Mouse (Mus musculus): ENCODE results near the gene Slco2b1. TPM values are rescaled to one million over a fixed set of nuclear protein-coding genes. Genes with fewer than 3 reads are reported as not detected.

The Slco2b1 gene
- polyA plus RNA-seq, 1 experiment from 2014 or later, result 16.8 TPM

DNA sequence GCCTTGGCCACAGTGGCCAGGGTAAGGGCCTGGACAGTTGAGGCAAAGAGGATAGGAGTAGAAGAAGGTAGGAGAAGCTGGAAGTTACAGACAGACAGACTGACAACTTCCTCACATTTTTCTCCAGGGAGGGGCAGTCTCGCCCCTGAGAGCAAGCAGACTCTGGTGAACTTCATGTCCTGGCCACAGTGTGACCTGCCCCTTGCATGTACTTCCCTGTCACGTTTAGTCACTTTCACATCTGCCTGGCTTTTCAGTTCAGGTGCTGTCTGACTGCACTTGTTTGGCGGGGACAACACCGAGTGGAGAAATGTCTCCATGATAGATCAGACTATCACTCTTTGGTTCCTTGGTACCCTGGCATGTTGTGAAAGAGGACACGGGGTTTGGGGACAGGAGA lies 36.9 kb downstream of the Slco2b1 start:
- 17% methylated on average over 5 of the region's 5 CpGs for WGBS (ENCODE audit: missing documents)
- no peaks in the 10 kb centered on the region for H3K36me3 ChIP-seq (ENCODE audit: inconsistent target)
- H3K27ac ChIP-seq, result peak overlapping the region; percentile 97
- no peak overlapping the region for H3K4me3 ChIP-seq (ENCODE audit: inconsistent target)
- no peaks in the 10 kb centered on the region for H3K79me2 ChIP-seq (ENCODE audit: inconsistent target)

- Histone ChIP-seq H3K79me2 (ENCODE audit: inconsistent target) (no peaks in the 10 kb centered on the region), H3K27ac (no peak overlapping the region), H3K4me3 (ENCODE audit: inconsistent target) (no peak overlapping the region), H3K36me3 (ENCODE audit: inconsistent target) (no peaks in the 10 kb centered on the region)
- WGBS (ENCODE audit: missing documents), result 90% methylated on average over 8 of the region's 8 CpGs
Observed at GRCm38 (mm10) chr7:99673188-99673587, 38.0 kb downstream of the Slco2b1 start.

- H3K36me3 ChIP-seq (ENCODE audit: inconsistent target), result no peaks in the 10 kb centered on the region
- WGBS (ENCODE audit: missing documents), result 97% methylated on average over 9 of the region's 9 CpGs
Observed at GRCm38 (mm10) chr7:99671544-99672435, 39.4 kb downstream of the Slco2b1 start.

DNA sequence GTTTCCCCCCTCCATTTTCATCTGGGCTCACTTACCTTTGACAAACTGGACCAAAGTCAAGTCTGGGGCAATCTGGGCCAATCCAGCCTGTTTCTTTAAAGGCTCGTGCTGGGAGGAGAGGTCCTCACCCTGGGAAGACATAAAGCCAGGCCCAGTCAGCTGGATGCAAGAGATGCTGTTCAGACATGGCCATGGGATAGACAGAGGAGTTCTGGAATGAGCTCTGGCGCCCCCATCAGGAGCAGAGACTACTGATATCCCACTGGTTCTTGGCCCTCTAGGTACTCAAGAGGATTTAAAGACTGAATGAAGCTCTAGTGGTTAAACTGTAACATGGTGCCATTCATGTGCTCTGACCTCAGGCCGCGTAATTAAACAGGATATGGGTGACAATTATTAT lies 40.2 kb downstream of the Slco2b1 start:
- WGBS (ENCODE audit: missing documents), result 94% methylated on average over 4 of the region's 4 CpGs
- H3K79me2 ChIP-seq (ENCODE audit: inconsistent target), result no peaks in the 10 kb centered on the region
- no peaks in the 10 kb centered on the region for H3K36me3 ChIP-seq (ENCODE audit: inconsistent target)

More at GRCm38 (mm10) chr7:99671544-99672435, 39.4 kb downstream of the Slco2b1 start:
- H3K4me3 ChIP-seq (ENCODE audit: inconsistent target), result no peak overlapping the region
- no peak overlapping the region for H3K27ac ChIP-seq
- H3K79me2 ChIP-seq (ENCODE audit: inconsistent target), result no peaks in the 10 kb centered on the region

GRCm38 (mm10) chr7:99668802-99669201 lies 42.3 kb downstream of the Slco2b1 start:
- Histone ChIP-seq H3K36me3 (ENCODE audit: inconsistent target) (no peaks in the 10 kb centered on the region), H3K4me3 (ENCODE audit: inconsistent target) (no peak overlapping the region), H3K79me2 (ENCODE audit: inconsistent target) (no peaks in the 10 kb centered on the region), H3K27ac (no peak overlapping the region)
- whole genome bisulfite sequencing (ENCODE audit: missing documents), result 98% methylated on average over 4 of the region's 4 CpGs

More for the DNA sequence above, 40.2 kb downstream of the Slco2b1 start:
- H3K4me3 ChIP-seq (ENCODE audit: inconsistent target), result no peak overlapping the region
- no peak overlapping the region for H3K27ac ChIP-seq

- WGBS (ENCODE audit: missing documents), result 96% methylated on average over 16 of the region's 16 CpGs
Observed at GRCm38 (mm10) chr7:99667096-99667495, 44.0 kb downstream of the Slco2b1 start.

DNA sequence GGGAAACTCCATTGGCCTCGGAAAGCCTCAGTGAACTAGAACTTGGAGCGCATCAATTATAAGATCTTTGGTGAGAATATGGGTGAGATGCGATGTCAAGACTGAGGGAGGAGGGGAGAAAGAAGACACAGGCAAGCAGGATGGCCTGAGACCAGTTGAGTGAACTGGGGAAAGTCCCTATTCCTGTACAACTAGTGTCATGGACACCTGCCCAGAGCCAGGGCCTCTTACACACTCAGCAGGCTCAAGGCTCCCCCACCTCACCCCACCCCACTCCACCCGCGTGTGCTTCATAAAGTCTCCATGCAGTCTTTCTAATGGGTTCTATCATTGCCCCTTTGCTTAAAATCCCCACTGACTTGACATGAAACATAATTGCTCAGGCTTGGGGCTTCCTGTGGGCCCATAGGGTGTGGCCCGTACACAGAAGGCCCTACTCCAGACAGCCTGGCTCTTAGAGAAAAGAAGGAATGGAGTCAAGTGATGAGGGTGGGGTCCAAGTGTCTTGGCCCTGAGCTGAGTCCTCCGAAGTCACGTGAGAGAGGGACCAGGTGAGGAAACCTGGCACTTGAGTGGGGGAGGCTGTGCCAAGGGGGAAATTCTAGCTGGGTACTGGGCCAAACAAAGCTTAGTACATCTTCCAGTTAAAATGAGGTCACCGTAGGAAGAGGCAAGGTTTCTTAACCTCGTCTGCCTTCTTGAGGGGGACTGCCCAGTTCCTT lies 45.2 kb downstream of the Slco2b1 start:
- no peaks in the 10 kb centered on the region for H3K36me3 ChIP-seq (ENCODE audit: inconsistent target)
- H3K4me3 ChIP-seq (ENCODE audit: inconsistent target), result no peak overlapping the region
- H3K79me2 ChIP-seq (ENCODE audit: inconsistent target), result no peaks in the 10 kb centered on the region
- no peak overlapping the region for H3K27ac ChIP-seq
- 97% methylated on average over 10 of the region's 10 CpGs for WGBS (ENCODE audit: missing documents)

More at GRCm38 (mm10) chr7:99667096-99667495, 44.0 kb downstream of the Slco2b1 start:
- H3K79me2 ChIP-seq (ENCODE audit: inconsistent target), result no peaks in the 10 kb centered on the region
- H3K27ac ChIP-seq, result no peak overlapping the region
- H3K4me3 ChIP-seq (ENCODE audit: inconsistent target), result no peak overlapping the region
- no peaks in the 10 kb centered on the region for H3K36me3 ChIP-seq (ENCODE audit: inconsistent target)

DNA sequence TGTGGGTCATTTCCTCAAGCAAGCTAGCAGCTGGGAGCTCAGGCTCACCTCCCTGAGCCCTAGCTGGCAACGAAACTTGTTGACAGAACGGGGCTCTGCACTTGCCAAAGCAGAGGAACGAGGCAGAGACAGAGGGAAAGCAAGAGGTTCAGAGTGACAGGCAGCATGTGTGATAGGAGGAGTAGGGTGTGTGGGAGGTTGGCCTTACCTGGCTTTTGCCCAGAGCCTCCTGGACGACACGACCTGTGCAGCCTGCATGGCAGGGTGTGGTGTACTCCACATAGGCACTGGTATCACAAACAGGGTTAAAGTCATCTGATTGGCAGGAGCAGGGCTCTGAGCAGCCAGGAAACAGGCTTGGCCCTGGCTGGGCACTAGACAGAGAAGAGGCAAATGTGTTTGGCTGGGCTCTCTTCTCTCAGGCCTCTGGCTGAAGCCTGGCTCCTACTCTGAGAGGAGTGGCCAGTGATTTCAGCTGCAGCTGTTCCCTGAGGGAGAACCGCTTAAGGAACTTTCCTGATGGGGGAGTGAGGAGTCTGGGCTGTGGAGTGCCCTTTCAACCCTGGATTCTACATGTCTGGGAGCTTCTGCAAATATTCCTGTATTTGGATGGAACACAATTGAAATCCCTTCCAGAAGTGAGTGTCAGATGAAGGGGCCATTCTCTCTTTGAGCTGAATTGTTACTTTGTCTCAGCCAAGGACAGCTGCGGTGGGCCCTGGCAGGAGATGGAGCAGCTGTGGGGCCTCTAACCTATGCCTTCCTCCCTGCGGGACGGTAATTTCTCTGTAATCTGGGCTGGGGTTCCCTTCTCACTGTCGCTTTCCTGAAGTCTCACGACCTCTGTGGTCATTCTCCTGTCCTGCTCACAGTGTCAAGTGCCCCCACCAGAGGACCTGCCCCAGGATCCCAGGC lies 46.3 kb downstream of the Slco2b1 start:
- Histone ChIP-seq H3K79me2 (ENCODE audit: inconsistent target) (no peaks in the 10 kb centered on the region), H3K27ac (no peak overlapping the region), H3K4me3 (ENCODE audit: inconsistent target) (no peak overlapping the region), H3K36me3 (ENCODE audit: inconsistent target) (no peaks in the 10 kb centered on the region)
- 84% methylated on average over 11 of the region's 11 CpGs for WGBS (ENCODE audit: missing documents)

DNA sequence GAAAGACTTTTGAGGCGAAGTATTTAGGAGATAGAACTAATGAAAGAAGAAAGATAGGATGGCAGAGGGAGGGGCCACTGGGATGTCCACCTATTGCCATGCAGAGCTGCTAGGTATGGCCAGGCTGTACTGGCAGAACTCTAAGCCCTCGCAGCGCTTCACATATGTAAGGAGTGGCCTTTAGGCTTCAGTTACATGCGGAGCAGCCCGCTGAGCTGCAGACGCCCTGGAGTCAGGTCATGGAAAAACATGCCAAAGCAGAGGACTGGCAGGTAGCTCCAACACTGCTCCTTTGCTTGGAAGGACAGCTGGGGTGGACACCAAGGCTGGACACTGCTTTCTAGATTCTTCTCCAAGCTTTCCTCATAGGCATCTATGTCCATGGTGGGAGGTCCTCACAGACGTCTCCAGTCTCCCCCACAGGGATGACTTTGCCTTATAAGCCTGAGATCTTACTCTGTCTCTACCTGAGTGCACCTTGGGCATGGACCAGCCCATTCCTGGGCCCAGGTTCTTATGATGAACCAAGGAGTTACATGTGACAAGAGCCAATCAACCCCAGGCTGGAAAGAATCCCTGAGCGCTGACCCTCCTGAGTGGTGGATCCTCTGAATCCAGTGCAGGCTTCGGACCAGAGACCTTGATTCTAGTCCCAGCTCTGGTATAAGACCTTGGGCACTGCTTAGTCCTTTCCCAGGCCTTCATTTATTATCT lies 47.5 kb downstream of the Slco2b1 start:
- Histone ChIP-seq H3K27ac (no peak overlapping the region), H3K36me3 (ENCODE audit: inconsistent target) (no peaks in the 10 kb centered on the region), H3K79me2 (ENCODE audit: inconsistent target) (no peaks in the 10 kb centered on the region), H3K4me3 (ENCODE audit: inconsistent target) (no peak overlapping the region)
- 93% methylated on average over 9 of the region's 9 CpGs for WGBS (ENCODE audit: missing documents)

- Histone ChIP-seq H3K27ac (no peak overlapping the region), H3K36me3 (ENCODE audit: inconsistent target) (no peaks in the 10 kb centered on the region), H3K4me3 (ENCODE audit: inconsistent target) (no peak overlapping the region), H3K79me2 (ENCODE audit: inconsistent target) (no peaks in the 10 kb centered on the region)
- 96% methylated on average over 2 of the region's 2 CpGs for WGBS (ENCODE audit: missing documents)
Observed at GRCm38 (mm10) chr7:99662311-99662710, 48.8 kb downstream of the Slco2b1 start.

- H3K36me3 ChIP-seq (ENCODE audit: inconsistent target), result no peaks in the 10 kb centered on the region
- no peak overlapping the region for H3K4me3 ChIP-seq (ENCODE audit: inconsistent target)
- H3K79me2 ChIP-seq (ENCODE audit: inconsistent target), result no peaks in the 10 kb centered on the region
- no peak overlapping the region for H3K27ac ChIP-seq
- WGBS (ENCODE audit: missing documents), result 90% methylated on average over 14 of the region's 14 CpGs
Observed at GRCm38 (mm10) chr7:99661571-99662230, 49.4 kb downstream of the Slco2b1 start.

DNA sequence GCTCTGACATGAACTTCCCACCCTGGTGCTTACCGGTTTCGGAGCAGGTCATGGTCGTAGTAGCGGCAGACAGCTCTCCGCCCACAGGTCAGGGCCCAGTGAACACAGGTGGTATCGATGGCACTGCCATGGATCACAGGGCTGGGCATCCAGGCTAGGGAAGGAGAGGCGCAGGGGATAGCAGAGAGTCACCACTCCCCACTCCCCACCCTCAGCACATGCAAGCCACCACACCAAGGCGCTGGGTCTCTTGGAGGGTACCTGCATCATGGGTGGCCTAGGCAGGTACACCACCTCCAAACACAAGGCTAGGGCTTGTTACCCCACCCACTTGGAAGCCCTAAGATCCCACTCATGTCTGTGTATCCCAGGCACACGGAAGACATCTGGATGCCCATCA lies 50.1 kb downstream of the Slco2b1 start:
- Histone ChIP-seq H3K27ac (no peak overlapping the region), H3K4me3 (ENCODE audit: inconsistent target) (no peak overlapping the region), H3K36me3 (ENCODE audit: inconsistent target) (no peaks in the 10 kb centered on the region), H3K79me2 (ENCODE audit: inconsistent target) (no peaks in the 10 kb centered on the region)
- WGBS (ENCODE audit: missing documents), result 93% methylated on average over 9 of the region's 9 CpGs

GRCm38 (mm10) chr7:99659379-99660029 lies 51.6 kb downstream of the Slco2b1 start:
- no peak overlapping the region for H3K4me3 ChIP-seq (ENCODE audit: inconsistent target)
- H3K36me3 ChIP-seq (ENCODE audit: inconsistent target), result no peaks in the 10 kb centered on the region
- 57% methylated on average over 12 of the region's 12 CpGs for WGBS (ENCODE audit: missing documents)
- H3K79me2 ChIP-seq (ENCODE audit: inconsistent target), result no peaks in the 10 kb centered on the region
- no peak overlapping the region for H3K27ac ChIP-seq
